Mouse (Mus musculus): ENCODE measurements around the gene Arl8a.

Arl8a gene

GRCm38 (mm10) chr1:135133678-135134435, 12.8 kb upstream of the Arl8a start:
- DNase-seq (ENCODE audit: low read depth) = no peak

GRCm38 (mm10) chr1:135135111-135135787, 11.4 kb upstream of the Arl8a start:
- DNase-seq (ENCODE audit: low read depth) = no peak

- peak; percentile 72 for DNase-seq (ENCODE audit: low read depth)
These were observed 10.1 kb upstream of the Arl8a start for GRCm38 (mm10) chr1:135136500-135136899.

GRCm38 (mm10) chr1:135139906-135140305, 6.7 kb upstream of the Arl8a start:
- no peak for DNase-seq (ENCODE audit: low read depth)

- no peak for DNase-seq (ENCODE audit: low read depth)
These were observed 4.2 kb upstream of the Arl8a start for GRCm38 (mm10) chr1:135142452-135142851.

GRCm38 (mm10) chr1:135143940-135144339, 2.7 kb upstream of the Arl8a start:
- DNase-seq (ENCODE audit: low read depth) = no peak

GRCm38 (mm10) chr1:135146946-135147701, 500 bp downstream of the Arl8a start:
- no peak for DNase-seq (ENCODE audit: low read depth)

GRCm38 (mm10) chr1:135147702-135148058, 1.1 kb downstream of the Arl8a start:
- DNase-seq (ENCODE audit: low read depth) = no peak

GRCm38 (mm10) chr1:135148476-135148875, 1.9 kb downstream of the Arl8a start:
- no peak for DNase-seq (ENCODE audit: low read depth)

- DNase-seq (ENCODE audit: low read depth) = no peak
These were observed 2.4 kb downstream of the Arl8a start for GRCm38 (mm10) chr1:135148996-135149395.

- no peak for DNase-seq (ENCODE audit: low read depth)
These were observed 7.4 kb downstream of the Arl8a start for GRCm38 (mm10) chr1:135154011-135154410.

GRCm38 (mm10) chr1:135154411-135154959, 7.9 kb downstream of the Arl8a start:
- DNase-seq (ENCODE audit: low read depth) = peak; percentile 64

GRCm38 (mm10) chr1:135156300-135156699, 9.7 kb downstream of the Arl8a start:
- DNase-seq (ENCODE audit: low read depth) = no peak

GRCm38 (mm10) chr1:135158633-135159032, 12.0 kb downstream of the Arl8a start:
- no peak for DNase-seq (ENCODE audit: low read depth)

GRCm38 (mm10) chr1:135159074-135159473, 12.4 kb downstream of the Arl8a start:
- DNase-seq (ENCODE audit: low read depth) = no peak

- no peak for DNase-seq (ENCODE audit: low read depth)
These were observed 13.0 kb downstream of the Arl8a start for GRCm38 (mm10) chr1:135159556-135160123.

GRCm38 (mm10) chr1:135160411-135161050, 13.9 kb downstream of the Arl8a start:
- DNase-seq (ENCODE audit: low read depth) = no peak

GRCm38 (mm10) chr1:135162720-135163119, 16.1 kb downstream of the Arl8a start:
- no peak for DNase-seq (ENCODE audit: low read depth)

- no peak for DNase-seq (ENCODE audit: low read depth)
These were observed 20.8 kb downstream of the Arl8a start, which contains the start of gene Gpr37l1 for GRCm38 (mm10) chr1:135167435-135167834. TSS of gene Gpr37l1 (minus strand) at chr1:135167681.

GRCm38 (mm10) chr1:135168453-135169200, 22.0 kb downstream of the Arl8a start:
- no peak for DNase-seq (ENCODE audit: low read depth)

All from fibroblast of lung, adult 2 months (primary cell).